Mouse (Mus musculus) heart, embryonic 11.5 days (tissue): ENCODE results near the gene Spata2. TPM values are rescaled to one million over a fixed set of nuclear protein-coding genes. Genes with fewer than 3 reads are reported as not detected.
A peak's percentile ranks its signal among the peaks of the same experiment; 100 is the strongest.

Experiments used
- ATAC-seq: fragments of 200-750 bp; cut with Nextera tagmentation; replicated peaks from 2 replicates; pipeline ENCODE4 v1.8.0; 2017; ENCODE audit warnings: moderate library complexity; ENCODE audit not compliant: insufficient number of reproducible peaks, low FRiP score, low TSS enrichment
- H3K27ac ChIP-seq: fragments of 300-500 bp; sonication (generic); 2 replicates; pipeline ENCODE4 v1.5.1; 2014; ENCODE audit warnings: mild to moderate bottlenecking, low read depth, low read length
- H3K27me3 ChIP-seq: fragments of 300-500 bp; sonication (generic); 2 replicates; pipeline ENCODE4 v1.6.1; 2014; ENCODE audit warnings: mild to moderate bottlenecking, low read length, mixed read lengths; ENCODE audit not compliant: control insufficient read depth, insufficient read depth
- H3K36me3 ChIP-seq: fragments of 300-500 bp; sonication (generic); 2 replicates; pipeline ENCODE4 v1.6.1; 2014; ENCODE audit warnings: mild to moderate bottlenecking, low read length, moderate library complexity, mixed read lengths; ENCODE audit not compliant: control insufficient read depth, insufficient read depth
- H3K4me1 ChIP-seq: fragments of 300-500 bp; sonication (generic); 2 replicates; pipeline ENCODE4 v1.6.1; 2014; ENCODE audit warnings: low read length; ENCODE audit not compliant: control insufficient read depth, insufficient read depth
- H3K4me2 ChIP-seq: fragments of 300-500 bp; sonication (generic); 2 replicates; pipeline ENCODE4 v1.6.1; 2014; ENCODE audit warnings: mild to moderate bottlenecking, moderate library complexity
- H3K4me3 ChIP-seq: fragments of 300-500 bp; sonication (generic); 2 replicates; pipeline ENCODE4 v1.5.1; 2014; ENCODE audit warnings: low read depth, low read length
- H3K9ac ChIP-seq: fragments of 300-500 bp; sonication (generic); 2 replicates; pipeline ENCODE4 v1.6.1; 2014; ENCODE audit warnings: mild to moderate bottlenecking, low read depth, low read length, moderate library complexity
- H3K9me3 ChIP-seq: fragments of 300-500 bp; sonication (generic); replicated peaks from 2 replicates; pipeline ENCODE4 v1.6.1; 2016; ENCODE audit warnings: low read length; ENCODE audit not compliant: control insufficient read depth
- WGBS: fragments of 180-500 bp; shearing (Covaris S2); extraction: QIAGEN DNeasy Blood & Tissue Kit; methylation state at CpG from one replicate; pipeline ENCODE4 v1.1.7; 2014; ENCODE audit not compliant: insufficient replicate concordance; 5-methylcytosine and 5-hydroxymethylcytosine counted together
- polyA plus RNA-seq: library from polyadenylated mRNA; unstranded; fragments of >200 nt; fragmentation: Nextera tagmentation; extraction: Ambion mirVana; gene quantifications from 2 replicates; pipeline ENCODE4 v1.2.1, GENCODE M21; 2014

Spata2 gene
- polyA plus RNA-seq, 1 experiment from 2014 or later = 12.3 TPM

DNA sequence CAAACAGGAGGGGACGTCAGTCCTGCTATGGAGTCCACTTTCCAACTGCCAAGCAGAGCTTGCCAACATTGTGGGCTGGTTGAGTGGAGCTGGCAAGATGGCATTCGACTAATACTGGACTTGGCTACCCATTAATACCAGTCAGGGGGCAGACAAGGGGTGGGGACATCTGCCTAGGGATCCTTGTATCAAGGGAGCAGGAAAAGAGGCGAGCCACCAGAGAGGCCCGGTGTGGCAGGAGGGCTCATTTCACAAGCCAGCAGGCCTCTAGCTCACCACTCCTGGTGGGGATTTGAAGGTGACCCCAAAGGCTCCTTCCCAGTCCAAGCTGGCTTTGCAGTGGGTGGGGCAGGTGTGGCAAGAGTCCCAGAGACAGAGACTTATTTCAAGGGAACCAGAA, 10.0 kb downstream of the Spata2 start:
- ATAC-seq = no peak
- H3K9ac ChIP-seq = no peak overlapping the region
- WGBS = 91% methylated on average over 4 of the region's 4 CpGs

DNA sequence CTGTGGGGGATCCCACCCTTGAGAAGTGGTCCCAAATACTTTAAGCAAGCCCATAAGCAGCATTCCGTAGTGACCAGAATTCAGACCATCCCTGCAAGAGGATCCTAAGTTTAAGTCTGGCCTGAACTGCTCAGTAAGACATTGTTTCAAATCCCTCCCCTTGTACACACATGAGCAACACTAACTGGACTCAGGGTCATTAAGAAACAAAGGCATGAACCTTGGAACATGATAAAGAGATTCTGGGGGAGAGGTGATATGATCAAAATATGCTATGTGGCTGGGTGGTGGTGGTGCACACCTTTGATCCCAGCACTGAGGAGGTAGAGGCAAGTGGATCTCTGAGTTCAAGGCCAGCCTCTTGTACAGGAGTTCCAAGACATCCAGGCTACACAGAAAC, 13.2 kb downstream of the Spata2 start:
- Histone ChIP-seq H3K9ac (no peak overlapping the region), H3K4me2 (no peak overlapping the region), H3K4me3 (no peak overlapping the region), H3K27me3 (no peaks in the 10 kb centered on the region), H3K4me1 (peaks cover 18% of the 10 kb centered on the region), H3K9me3 (no peaks in the 10 kb centered on the region), H3K36me3 (peaks cover 15% of the 10 kb centered on the region), H3K27ac (no peak overlapping the region)
- WGBS = 97% methylated on average over 1 of the region's 1 CpGs
- no peak for ATAC-seq

More for the DNA sequence above, 10.0 kb downstream of the Spata2 start:
- Histone ChIP-seq H3K4me1 (no peaks in the 10 kb centered on the region), H3K27me3 (no peaks in the 10 kb centered on the region), H3K27ac (no peak overlapping the region), H3K4me2 (no peak overlapping the region), H3K36me3 (peaks cover 18% of the 10 kb centered on the region), H3K9me3 (no peaks in the 10 kb centered on the region), H3K4me3 (no peak overlapping the region)

DNA sequence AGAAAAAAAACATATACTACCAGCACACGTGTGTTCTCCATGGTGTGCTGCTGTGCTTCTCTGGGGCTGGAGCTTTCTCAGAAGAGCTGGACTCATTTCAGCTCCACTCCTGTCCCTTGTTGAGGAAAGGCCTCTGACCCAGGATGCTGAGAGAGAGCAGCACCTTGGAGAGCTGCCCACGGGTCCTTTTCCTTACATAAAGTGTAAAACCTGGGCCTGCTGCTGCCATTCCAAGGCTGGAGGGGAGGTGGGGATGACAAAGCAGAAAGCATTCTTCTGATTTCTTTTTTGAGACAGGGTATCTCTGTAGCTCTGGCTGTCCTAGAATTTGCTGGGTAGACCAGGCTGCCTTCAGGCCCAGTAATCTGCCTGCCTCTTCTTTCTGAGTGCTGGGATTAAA, 14.6 kb downstream of the Spata2 start:
- 42% methylated on average over 2 of the region's 2 CpGs for WGBS
- no peak for ATAC-seq
- Histone ChIP-seq H3K4me3 (no peak overlapping the region), H3K36me3 (peaks cover 8% of the 10 kb centered on the region; the same call in 1 of the 2 replicates), H3K4me1 (peaks cover 18% of the 10 kb centered on the region), H3K9me3 (no peaks in the 10 kb centered on the region), H3K4me2 (no peak overlapping the region), H3K27me3 (no peaks in the 10 kb centered on the region), H3K27ac (no peak overlapping the region), H3K9ac (no peak overlapping the region)

DNA sequence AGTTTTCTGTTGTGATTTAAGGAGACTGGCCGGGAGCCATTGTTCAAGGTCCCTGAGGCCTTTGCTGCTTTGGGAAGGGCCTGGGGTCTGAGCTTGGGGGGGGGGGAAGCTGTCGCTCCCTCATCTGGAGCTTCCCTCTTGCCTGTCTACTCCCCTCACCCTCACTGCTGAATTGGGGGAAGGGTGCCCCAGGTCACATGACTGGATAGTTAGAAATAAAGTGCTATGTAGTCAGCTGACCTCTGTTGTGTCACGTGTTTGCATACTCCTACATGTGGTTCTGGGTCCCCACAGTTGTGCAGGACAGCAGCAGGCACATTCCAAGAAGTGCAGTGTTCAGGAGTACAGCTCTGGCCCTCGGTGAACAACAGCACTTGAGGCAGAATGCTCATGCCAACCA, 15.9 kb downstream of the Spata2 start:
- Histone ChIP-seq H3K4me2 (peak overlapping the region; percentile 17; the same call in 1 of the 2 replicates), H3K9me3 (no peaks in the 10 kb centered on the region), H3K9ac (no peak overlapping the region), H3K4me1 (peaks cover 18% of the 10 kb centered on the region), H3K27me3 (no peaks in the 10 kb centered on the region), H3K27ac (0 out of 2 replicates have a peak overlapping the region, but pooled peaks have one; percentile 70), H3K4me3 (no peak overlapping the region), H3K36me3 (peaks cover 9% of the 10 kb centered on the region)
- WGBS = 76% methylated on average over 4 of the region's 4 CpGs
- ATAC-seq = peak; percentile 16; the same call in 1 of the 2 replicates

DNA sequence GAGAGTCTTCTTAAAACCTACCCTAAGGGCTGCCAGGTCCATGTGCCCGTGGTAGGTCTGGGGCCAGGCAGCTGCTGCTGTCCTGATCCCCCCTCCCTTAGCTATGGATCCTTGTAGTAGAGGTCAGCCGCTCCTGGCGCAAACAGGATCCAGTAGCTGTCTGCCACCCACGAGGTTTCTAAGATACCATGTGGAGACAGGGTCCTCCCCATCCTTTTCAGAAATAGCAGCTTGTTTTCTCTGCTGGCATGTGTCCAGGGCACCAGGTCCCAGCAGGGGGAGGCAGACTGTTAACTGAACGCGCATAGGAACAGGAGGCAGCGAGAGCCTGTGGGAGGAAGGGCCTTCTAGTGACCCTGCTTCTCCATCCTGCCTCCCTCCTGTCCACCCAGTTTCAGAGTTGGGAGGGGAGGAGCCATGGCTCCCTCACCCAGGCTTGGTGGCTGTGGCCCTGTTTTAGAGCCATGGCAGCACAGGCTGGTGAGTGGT, 16.4 kb downstream of the Spata2 start:
- Histone ChIP-seq H3K4me2 (peak overlapping the region; percentile 17; the same call in 1 of the 2 replicates), H3K4me3 (no peak overlapping the region), H3K27me3 (no peaks in the 10 kb centered on the region), H3K4me1 (peaks cover 18% of the 10 kb centered on the region), H3K27ac (peak overlapping the region; percentile 70), H3K9ac (no peak overlapping the region), H3K9me3 (no peaks in the 10 kb centered on the region), H3K36me3 (peaks cover 14% of the 10 kb centered on the region)
- ATAC-seq = peak; percentile 53; the same call in 1 of the 2 replicates
- 20% methylated on average over 7 of the region's 7 CpGs for WGBS

DNA sequence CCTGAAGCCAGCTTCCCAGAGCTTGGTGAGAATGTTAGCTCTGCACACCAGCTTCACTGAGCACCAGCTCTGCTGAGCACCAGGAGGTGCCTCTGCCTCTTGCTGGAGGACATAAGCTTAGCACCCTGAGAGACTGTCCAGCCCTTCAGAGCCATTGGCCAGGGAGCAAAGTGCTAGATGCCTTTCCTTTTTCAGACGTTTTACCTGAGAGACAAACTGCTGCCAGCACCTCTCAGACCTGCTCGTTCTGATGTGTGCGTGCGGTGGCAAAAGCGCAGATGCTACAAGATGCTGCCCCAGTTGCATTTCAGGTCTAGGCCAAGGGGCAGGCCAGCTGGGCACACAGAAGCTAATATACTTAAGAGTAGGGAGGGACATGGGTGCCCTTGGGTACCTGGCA, 17.1 kb downstream of the Spata2 start:
- ATAC-seq = no peak
- H3K4me2 ChIP-seq = no peak overlapping the region
- no peaks in the 10 kb centered on the region for H3K27me3 ChIP-seq
- H3K9me3 ChIP-seq = no peaks in the 10 kb centered on the region
- peaks cover 18% of the 10 kb centered on the region for H3K4me1 ChIP-seq
- H3K27ac ChIP-seq = peak overlapping the region; percentile 70
- H3K9ac ChIP-seq = no peak overlapping the region
- H3K4me3 ChIP-seq = no peak overlapping the region
- 76% methylated on average over 5 of the region's 5 CpGs for WGBS
- H3K36me3 ChIP-seq = peaks cover 11% of the 10 kb centered on the region

DNA sequence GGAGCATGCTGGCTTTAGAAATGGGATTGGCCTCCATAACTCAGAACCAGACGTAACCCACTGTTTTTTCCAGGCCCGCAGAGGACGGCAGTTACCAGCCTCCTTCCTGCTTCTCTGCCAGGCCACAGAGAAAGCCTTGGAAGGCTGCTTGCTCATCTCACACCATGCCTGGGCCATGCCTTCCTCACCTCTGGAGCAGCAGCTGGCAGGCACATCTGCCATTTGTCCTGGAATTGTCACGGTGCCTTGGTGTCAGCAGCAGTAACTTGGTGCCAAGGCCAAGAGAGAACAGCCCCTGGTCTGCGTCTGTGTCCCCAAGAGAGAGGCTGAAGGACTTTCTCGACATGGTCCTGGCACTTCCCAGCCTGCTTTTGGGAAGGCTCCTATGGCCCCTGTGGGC, 18.5 kb downstream of the Spata2 start:
- H3K36me3 ChIP-seq = peaks cover 10% of the 10 kb centered on the region; the same call in 1 of the 2 replicates
- 88% methylated on average over 6 of the region's 6 CpGs for WGBS
- no peaks in the 10 kb centered on the region for H3K9me3 ChIP-seq
- no peak overlapping the region for H3K4me2 ChIP-seq
- H3K27me3 ChIP-seq = no peaks in the 10 kb centered on the region
- H3K4me3 ChIP-seq = no peak overlapping the region
- ATAC-seq = no peak
- H3K27ac ChIP-seq = no peak overlapping the region
- peaks cover 18% of the 10 kb centered on the region for H3K4me1 ChIP-seq
- H3K9ac ChIP-seq = no peak overlapping the region

DNA sequence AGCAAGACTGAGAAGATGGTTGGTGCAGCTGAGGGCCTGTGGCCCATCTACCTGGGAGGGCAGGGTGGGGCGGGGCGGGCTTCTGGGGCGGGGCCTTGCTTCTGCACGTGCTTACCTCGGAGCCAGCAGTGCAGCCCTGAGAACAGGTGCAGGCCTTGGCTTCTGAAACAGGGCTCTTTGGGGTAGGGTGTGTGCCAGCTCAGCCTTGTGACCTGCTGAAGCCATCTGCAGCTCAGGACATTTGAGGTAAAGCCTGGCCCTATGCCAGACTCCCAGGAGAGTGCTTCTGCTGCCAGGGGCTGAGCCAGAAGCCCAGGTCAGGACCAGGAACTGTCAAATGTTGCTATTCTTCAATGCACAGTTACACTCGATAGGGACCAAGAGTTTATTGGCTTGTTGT, 21.1 kb downstream of the Spata2 start:
- Histone ChIP-seq H3K9me3 (no peaks in the 10 kb centered on the region), H3K4me1 (peaks cover 11% of the 10 kb centered on the region), H3K4me2 (no peak overlapping the region), H3K27me3 (no peaks in the 10 kb centered on the region), H3K9ac (no peak overlapping the region), H3K27ac (no peak overlapping the region), H3K4me3 (no peak overlapping the region), H3K36me3 (peaks cover 15% of the 10 kb centered on the region)
- no peak for ATAC-seq
- 87% methylated on average over 6 of the region's 6 CpGs for WGBS

DNA sequence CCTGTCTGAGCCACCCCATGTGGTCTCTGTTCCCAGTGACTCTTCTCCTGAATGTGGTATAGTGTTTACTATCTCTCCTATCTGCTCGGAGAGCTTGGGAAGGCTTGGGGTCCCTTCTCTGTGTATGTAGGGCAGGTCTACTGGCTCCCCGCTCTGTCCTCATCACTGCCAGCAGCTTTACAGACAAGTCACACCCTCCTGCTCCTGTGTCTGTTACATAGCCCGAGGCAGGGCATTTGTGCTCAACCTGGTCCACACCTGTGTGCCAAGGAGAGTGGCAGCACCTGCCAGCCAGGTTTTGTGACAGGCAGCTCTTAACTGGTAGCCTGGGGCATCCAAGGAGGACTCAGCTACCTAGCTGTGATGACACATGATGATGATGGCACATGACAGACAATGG, 22.1 kb downstream of the Spata2 start:
- Histone ChIP-seq H3K9me3 (no peaks in the 10 kb centered on the region), H3K4me3 (no peak overlapping the region), H3K27me3 (no peaks in the 10 kb centered on the region), H3K36me3 (peaks cover 19% of the 10 kb centered on the region), H3K4me1 (peaks cover 1% of the 10 kb centered on the region), H3K4me2 (no peak overlapping the region), H3K9ac (no peak overlapping the region), H3K27ac (no peak overlapping the region)
- 87% methylated on average over 3 of the region's 3 CpGs for WGBS
- ATAC-seq = no peak
